Mouse (Mus musculus): ENCODE measurements around the gene Zpr1. TPM values are rescaled to one million over a fixed set of nuclear protein-coding genes. Genes with fewer than 3 reads are reported as not detected.

Gene Zpr1
- polyA plus RNA-seq, 1 experiment from 2014 or later, result 58.4 TPM

- Histone ChIP-seq H3K9me3 (no peaks in the 10 kb centered on the region), H3K27ac (no peak overlapping the region), H3K27me3 (peaks cover 35% of the 10 kb centered on the region), H3K4me1 (peaks cover 14% of the 10 kb centered on the region), H3K36me3 (no peaks in the 10 kb centered on the region), H3K4me3 (no peak overlapping the region), H3K9ac (no peak overlapping the region), H3K4me2 (replicated peaks) (no peak overlapping the region)
- ATAC-seq (ENCODE audit: low FRiP score, low read depth), result no peak
- WGBS, result 90% methylated on average over 5 of the region's 5 CpGs
Measured at GRCm38 (mm10) chr9:46269125-46269524, 3.7 kb upstream of the Zpr1 start.

DNA sequence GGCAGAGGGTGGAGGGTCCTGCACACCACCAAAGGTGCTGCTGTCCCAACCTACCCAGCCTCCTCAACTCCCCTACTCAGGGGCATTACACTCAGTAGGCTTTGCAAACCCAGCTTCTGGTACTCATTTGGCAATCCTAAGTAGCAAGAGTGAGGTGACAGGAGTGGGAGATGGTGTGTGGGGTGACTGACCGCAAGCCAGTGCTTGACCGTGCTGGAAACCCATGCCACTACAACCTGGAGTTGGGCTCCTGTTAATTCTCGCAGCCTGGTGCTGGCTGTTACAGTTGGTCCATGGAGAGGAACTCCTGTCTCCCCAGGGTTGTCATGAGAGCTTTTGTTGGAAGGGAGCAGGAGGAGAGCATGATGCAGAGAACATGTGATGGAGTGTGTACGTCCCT lies 2.1 kb upstream of the Zpr1 start:
- Histone ChIP-seq H3K27ac (no peak overlapping the region), H3K27me3 (peaks cover 35% of the 10 kb centered on the region), H3K4me3 (no peak overlapping the region), H3K4me2 (replicated peaks) (no peak overlapping the region), H3K9ac (no peak overlapping the region), H3K9me3 (no peaks in the 10 kb centered on the region), H3K4me1 (peaks cover 20% of the 10 kb centered on the region), H3K36me3 (peaks cover 15% of the 10 kb centered on the region)
- 92% methylated on average over 4 of the region's 4 CpGs for WGBS
- ATAC-seq (ENCODE audit: low FRiP score, low read depth), result no peak

DNA sequence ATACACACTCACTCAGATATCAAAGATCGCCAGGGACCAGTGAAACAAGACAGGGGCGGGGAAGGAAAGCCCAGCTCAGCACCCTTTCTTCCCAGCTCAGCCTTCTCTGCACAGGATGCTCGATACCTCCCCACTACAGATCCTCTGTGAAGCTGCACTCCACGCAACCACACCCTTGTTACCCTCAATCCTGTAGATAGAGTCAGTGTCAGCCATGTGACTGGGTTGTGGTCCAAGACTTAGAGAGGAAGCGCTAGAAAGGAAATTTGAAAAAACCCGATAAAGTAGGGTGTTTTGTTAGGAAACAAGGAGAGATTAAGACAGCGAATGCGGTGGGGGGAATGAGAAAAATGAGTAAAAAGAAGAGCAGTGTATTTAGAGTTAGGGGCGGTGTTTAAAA lies 794 bp upstream of the Zpr1 start:
- peaks cover 35% of the 10 kb centered on the region for H3K27me3 ChIP-seq
- 84% methylated on average over 9 of the region's 9 CpGs for WGBS
- no peaks in the 10 kb centered on the region for H3K9me3 ChIP-seq
- peak overlapping the region; percentile 90 for H3K4me2 ChIP-seq (replicated peaks)
- no peak overlapping the region for H3K27ac ChIP-seq
- H3K4me3 ChIP-seq, result peak overlapping the region; percentile 87
- H3K9ac ChIP-seq, result no peak overlapping the region
- ATAC-seq (ENCODE audit: low FRiP score, low read depth), result no peak
- H3K36me3 ChIP-seq, result peaks cover 28% of the 10 kb centered on the region
- H3K4me1 ChIP-seq, result peaks cover 20% of the 10 kb centered on the region

DNA sequence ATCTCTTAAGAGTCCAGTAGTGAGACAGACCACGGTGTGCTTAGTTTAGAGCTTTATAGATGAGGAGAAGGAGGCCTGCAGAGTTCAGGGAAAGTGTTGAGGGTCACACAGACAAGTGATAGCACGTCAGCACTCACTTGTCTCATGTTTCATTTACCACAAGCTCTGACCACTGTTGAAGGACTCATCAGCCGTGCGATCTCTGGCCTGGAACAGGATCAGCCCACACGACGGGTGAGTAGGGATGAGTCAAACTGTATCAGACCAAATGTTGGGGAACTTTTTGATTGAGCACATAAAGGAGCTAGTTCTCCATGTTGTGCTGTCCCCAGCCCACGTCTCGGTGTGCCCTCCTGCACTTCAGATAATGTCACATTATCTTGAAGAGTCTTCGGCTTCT lies 1.6 kb downstream of the Zpr1 start:
- Histone ChIP-seq H3K4me3 (peak overlapping the region; percentile 87; the same call in 1 of the 2 replicates), H3K4me2 (replicated peaks) (peak overlapping the region; percentile 90; the same call in 1 of the 2 replicates), H3K27ac (no peak overlapping the region), H3K36me3 (peaks cover 50% of the 10 kb centered on the region), H3K9me3 (no peaks in the 10 kb centered on the region), H3K4me1 (peaks cover 20% of the 10 kb centered on the region), H3K27me3 (peaks cover 22% of the 10 kb centered on the region), H3K9ac (0 out of 2 replicates have a peak overlapping the region, but pooled peaks have one; percentile 78)
- no peak for ATAC-seq (ENCODE audit: low FRiP score, low read depth)
- 91% methylated on average over 9 of the region's 9 CpGs for WGBS

DNA sequence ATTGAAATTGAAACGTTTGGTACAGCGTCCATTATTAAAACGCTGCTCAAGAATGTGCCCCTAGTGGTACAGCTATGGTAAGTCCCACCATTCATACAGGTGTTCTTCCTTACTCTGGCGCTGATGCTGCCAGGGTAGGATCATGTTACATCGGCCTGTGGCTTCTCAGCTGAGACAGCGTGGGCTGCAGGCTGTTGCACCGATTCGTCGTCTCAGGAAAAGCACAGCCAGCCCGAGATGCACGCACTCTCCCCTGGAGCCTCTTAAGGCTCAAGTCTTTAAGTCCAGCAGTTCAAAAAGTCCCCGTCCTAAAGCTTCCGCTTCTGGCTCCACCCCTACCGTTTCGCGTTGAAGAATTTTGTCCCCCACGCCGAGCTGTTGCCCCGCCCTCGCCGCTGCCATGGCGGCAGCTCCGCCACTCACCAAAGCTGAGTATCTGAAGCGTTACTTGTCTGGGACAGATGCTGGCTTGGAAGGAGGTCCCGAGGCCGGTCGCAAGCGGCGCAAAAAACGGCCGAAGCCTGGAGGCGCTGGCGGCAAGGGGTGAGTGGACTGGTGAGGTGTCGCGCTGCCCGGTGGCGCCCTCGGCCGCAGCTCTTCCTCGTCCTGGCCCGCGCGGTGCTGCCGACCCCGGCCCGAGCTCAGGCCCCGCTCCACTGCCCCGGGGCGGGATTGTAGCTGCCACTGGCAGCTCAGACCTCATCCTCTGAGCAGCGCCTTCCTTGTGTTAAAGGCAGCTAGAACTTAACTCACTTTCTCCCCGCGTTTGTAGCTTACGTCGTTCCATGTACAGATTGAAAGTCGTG lies 10.0 kb downstream of the Zpr1 start, which contains the start of gene Bud13:
Gene Bud13, plus strand, starts transcription at position 378 of the 806 bp plus-strand sequence.
- under 1% methylated on average over 55 of the region's 55 CpGs for WGBS
- H3K27me3 ChIP-seq, result no peaks in the 10 kb centered on the region
- H3K4me2 ChIP-seq (replicated peaks), result peak within 1 kb of the TSS; percentile 73
- peaks cover 60% of the 10 kb centered on the region for H3K36me3 ChIP-seq
- peak within 1 kb of the TSS; percentile 82 for H3K4me3 ChIP-seq
- peaks cover 23% of the 10 kb centered on the region for H3K4me1 ChIP-seq
- H3K9me3 ChIP-seq, result no peaks in the 10 kb centered on the region
- ATAC-seq (ENCODE audit: low FRiP score, low read depth), result peak; percentile 93
- H3K9ac ChIP-seq, result peak within 1 kb of the TSS; percentile 90
- peak within 1 kb of the TSS; percentile 88 for H3K27ac ChIP-seq

DNA sequence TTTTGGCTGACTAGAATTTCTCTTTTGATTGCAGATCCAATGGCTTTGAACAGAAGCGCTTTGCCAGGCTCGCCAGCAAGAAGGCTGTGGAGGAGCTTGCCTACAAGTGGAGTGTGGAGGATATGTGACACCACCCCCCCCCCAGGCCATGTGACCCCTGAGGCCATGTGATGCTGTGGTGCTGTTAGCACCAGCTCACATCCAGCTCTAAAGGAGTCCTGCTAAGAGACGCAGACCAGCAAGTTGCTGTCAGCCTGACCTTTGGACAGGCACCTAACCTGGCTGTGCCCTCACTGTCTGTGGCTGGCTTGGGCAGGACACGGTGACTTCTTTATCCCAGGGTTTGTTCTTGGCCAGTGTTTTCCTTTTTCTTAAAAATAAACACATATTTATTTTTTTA lies 25.5 kb downstream of the Zpr1 start:
- Histone ChIP-seq H3K27me3 (no peaks in the 10 kb centered on the region), H3K9ac (no peak overlapping the region), H3K4me1 (no peaks in the 10 kb centered on the region), H3K4me2 (replicated peaks) (no peak overlapping the region), H3K27ac (no peak overlapping the region), H3K9me3 (no peaks in the 10 kb centered on the region), H3K4me3 (no peak overlapping the region), H3K36me3 (peaks cover 61% of the 10 kb centered on the region)
- ATAC-seq (ENCODE audit: low FRiP score, low read depth), result no peak
- 82% methylated on average over 4 of the region's 4 CpGs for WGBS

GRCm38 (mm10) chr9:46302142-46302541 lies 29.3 kb downstream of the Zpr1 start:
- no peak overlapping the region for H3K4me2 ChIP-seq (replicated peaks)
- no peak for ATAC-seq (ENCODE audit: low FRiP score, low read depth)
- H3K27me3 ChIP-seq, result no peaks in the 10 kb centered on the region
- H3K36me3 ChIP-seq, result peaks cover 28% of the 10 kb centered on the region
- 14% methylated on average over 2 of the region's 2 CpGs for WGBS
- H3K4me1 ChIP-seq, result no peaks in the 10 kb centered on the region
- H3K27ac ChIP-seq, result no peak overlapping the region
- H3K4me3 ChIP-seq, result no peak overlapping the region
- H3K9ac ChIP-seq, result no peak overlapping the region
- no peaks in the 10 kb centered on the region for H3K9me3 ChIP-seq

DNA sequence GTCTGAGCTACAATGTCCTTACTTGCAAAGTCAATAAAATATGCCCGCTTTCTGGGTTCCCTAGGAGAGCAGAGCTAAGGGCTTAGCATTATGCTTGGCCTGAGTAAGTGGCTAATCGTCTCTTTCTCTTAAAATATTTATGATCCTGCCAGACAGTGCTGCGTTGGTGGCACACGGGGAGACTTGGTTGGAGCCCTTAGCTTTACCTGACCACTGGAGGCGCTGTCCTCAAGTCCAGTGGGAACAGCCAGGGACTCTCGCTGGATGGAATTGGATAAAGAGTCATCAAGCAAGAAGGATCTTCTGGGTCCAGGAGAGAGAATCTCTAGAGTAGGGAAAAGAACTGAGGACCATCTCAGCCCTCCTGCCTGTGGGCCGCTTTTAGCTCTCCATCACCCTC lies 36.3 kb downstream of the Zpr1 start:
- H3K4me1 ChIP-seq, result peaks cover 15% of the 10 kb centered on the region
- no peaks in the 10 kb centered on the region for H3K27me3 ChIP-seq
- WGBS, result 8% methylated on average over 7 of the region's 7 CpGs
- H3K4me3 ChIP-seq, result no peak overlapping the region
- no peaks in the 10 kb centered on the region for H3K36me3 ChIP-seq
- no peak overlapping the region for H3K9ac ChIP-seq
- ATAC-seq (ENCODE audit: low FRiP score, low read depth), result 0 out of 2 replicates have a peak, but pooled peaks have one; percentile 28
- H3K4me2 ChIP-seq (replicated peaks), result no peak overlapping the region
- no peak overlapping the region for H3K27ac ChIP-seq
- no peaks in the 10 kb centered on the region for H3K9me3 ChIP-seq

GRCm38 (mm10) chr9:46314507-46314906 lies 41.6 kb downstream of the Zpr1 start:
- Histone ChIP-seq H3K9me3 (no peaks in the 10 kb centered on the region), H3K9ac (no peak overlapping the region), H3K36me3 (no peaks in the 10 kb centered on the region), H3K27ac (no peak overlapping the region), H3K4me1 (peaks cover 20% of the 10 kb centered on the region), H3K4me2 (replicated peaks) (no peak overlapping the region), H3K4me3 (no peak overlapping the region), H3K27me3 (no peaks in the 10 kb centered on the region)
- ATAC-seq (ENCODE audit: low FRiP score, low read depth), result peak; percentile 59
- WGBS, result 4% methylated on average over 4 of the region's 4 CpGs

GRCm38 (mm10) chr9:46314921-46315320 lies 42.1 kb downstream of the Zpr1 start:
- Histone ChIP-seq H3K4me3 (no peak overlapping the region), H3K27me3 (no peaks in the 10 kb centered on the region), H3K36me3 (no peaks in the 10 kb centered on the region), H3K9ac (no peak overlapping the region), H3K4me1 (peaks cover 20% of the 10 kb centered on the region), H3K4me2 (replicated peaks) (no peak overlapping the region), H3K27ac (no peak overlapping the region), H3K9me3 (0 out of 2 replicates have a peak, but pooled peaks cover 3% of the 10 kb centered on the region)
- WGBS, result 46% methylated on average over 2 of the region's 2 CpGs
- ATAC-seq (ENCODE audit: low FRiP score, low read depth), result no peak

GRCm38 (mm10) chr9:46315807-46316365 lies 43.0 kb downstream of the Zpr1 start:
- H3K4me1 ChIP-seq, result peaks cover 20% of the 10 kb centered on the region
- H3K4me2 ChIP-seq (replicated peaks), result no peak overlapping the region
- 0 out of 2 replicates have a peak, but pooled peaks cover 5% of the 10 kb centered on the region for H3K9me3 ChIP-seq
- no peak overlapping the region for H3K4me3 ChIP-seq
- no peak overlapping the region for H3K27ac ChIP-seq
- no peak overlapping the region for H3K9ac ChIP-seq
- 46% methylated on average over 11 of the region's 11 CpGs for WGBS
- no peaks in the 10 kb centered on the region for H3K27me3 ChIP-seq
- no peaks in the 10 kb centered on the region for H3K36me3 ChIP-seq
- ATAC-seq (ENCODE audit: low FRiP score, low read depth), result no peak

DNA sequence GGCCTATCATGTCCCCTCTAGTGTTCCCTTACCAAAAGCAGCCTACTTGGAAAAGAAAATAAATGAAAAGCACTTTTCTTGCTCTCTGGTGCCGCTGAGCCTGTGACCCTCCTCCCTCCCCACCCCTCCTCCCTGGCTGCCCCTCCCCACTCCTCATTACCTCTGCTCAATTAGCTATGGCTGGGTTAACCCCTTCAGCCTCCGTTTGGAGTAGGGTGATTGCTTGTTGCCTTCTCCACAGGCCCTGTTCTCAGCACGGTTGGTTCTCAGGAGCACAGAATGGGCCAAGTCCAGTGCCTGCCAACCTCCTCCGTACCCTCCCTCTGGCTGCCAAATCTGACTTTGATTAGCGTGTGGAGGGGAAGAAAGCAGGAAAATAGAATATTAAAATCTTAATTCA lies 43.5 kb downstream of the Zpr1 start:
- Histone ChIP-seq H3K27me3 (no peaks in the 10 kb centered on the region), H3K9me3 (0 out of 2 replicates have a peak, but pooled peaks cover 5% of the 10 kb centered on the region), H3K9ac (no peak overlapping the region), H3K27ac (no peak overlapping the region), H3K4me3 (no peak overlapping the region), H3K4me2 (replicated peaks) (no peak overlapping the region), H3K36me3 (no peaks in the 10 kb centered on the region), H3K4me1 (peaks cover 20% of the 10 kb centered on the region)
- 18% methylated on average over 5 of the region's 5 CpGs for WGBS
- ATAC-seq (ENCODE audit: low FRiP score, low read depth), result no peak
